Mouse (Mus musculus) T-helper 2 cell (primary cell): ENCODE measurements around the gene Shank2.

ENCODE experiments used
- in situ Hi-C: fragments of 300-600 bp; cut with MboI, MseI; formaldehyde crosslinking; loops from one replicate; pipeline ENCODE4 v1.15.1; 2025; ENCODE audit warnings: high pct_unique_total_duplicates

The Shank2 gene

DNA sequence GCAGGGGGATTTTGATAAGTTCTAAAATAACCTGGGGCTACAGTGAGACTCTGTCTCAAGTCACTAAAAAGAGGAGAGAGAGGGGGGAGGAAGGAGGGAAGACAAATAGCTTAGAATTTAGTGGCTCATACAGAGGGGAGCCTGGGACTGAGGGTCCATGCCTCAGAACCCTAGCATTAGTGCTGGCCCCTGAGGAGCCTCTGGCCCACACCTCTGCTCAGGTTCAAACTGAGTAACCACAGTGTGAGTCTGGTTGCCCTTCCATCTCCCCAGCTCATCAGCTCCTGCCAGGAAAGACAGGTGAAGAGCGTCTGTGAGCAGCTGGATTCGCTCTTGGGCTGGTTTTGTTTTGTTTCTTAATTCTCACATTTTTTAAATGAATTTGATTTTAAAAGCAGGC, 415.5 kb downstream of the Shank2 start:
- in situ Hi-C loops, result no loop called here

DNA sequence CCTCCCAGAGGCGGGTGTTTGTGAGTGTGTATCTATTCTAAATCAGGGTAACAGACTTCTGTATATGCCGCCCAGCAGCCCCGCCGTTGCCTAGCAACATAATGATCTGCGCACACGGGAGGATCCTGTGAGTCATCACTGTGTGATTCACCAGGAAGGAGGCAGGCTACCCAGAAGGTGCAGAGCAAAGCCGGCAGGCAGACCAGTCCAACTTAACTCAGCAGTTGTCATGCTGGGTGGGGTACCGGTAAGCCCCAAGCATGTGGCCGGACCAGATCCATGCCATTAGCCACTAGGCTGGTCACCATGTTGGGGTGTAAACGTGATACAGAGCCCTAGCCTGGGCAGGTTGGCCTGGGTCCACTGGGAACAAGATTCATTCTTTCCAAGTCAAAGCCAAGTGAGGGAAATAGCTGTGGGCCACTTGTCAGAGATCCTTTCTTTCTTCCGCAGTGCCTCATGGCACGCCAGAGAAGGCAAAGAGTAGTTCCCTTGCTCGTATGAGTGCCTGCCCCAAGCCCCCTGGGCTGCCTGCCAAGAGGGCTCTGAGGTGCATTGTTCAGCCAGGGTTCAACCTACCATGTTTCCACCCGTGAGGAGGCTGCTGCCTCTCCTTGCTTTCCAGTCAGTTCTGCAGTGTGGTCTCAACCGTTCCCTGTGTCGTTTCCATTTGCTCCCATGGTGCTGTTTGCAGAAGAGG, 416.1 kb downstream of the Shank2 start:
- in situ Hi-C loops, result no loop called here

DNA sequence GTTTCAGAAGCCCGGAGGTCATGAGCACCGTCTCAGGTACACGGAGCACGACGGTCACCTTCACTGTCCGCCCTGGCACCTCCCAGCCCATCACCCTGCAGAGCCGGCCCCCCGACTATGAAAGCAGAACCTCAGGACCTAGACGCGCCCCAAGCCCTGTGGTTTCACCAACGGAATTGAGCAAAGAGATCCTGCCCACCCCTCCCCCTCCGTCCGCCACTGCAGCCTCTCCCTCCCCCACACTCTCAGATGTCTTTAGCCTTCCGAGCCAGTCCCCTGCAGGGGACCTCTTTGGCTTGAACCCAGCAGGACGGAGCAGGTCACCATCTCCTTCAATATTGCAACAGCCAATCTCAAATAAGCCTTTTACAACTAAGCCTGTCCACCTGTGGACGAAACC, 418.8 kb downstream of the Shank2 start:
- in situ Hi-C loops, result no loop called here

DNA sequence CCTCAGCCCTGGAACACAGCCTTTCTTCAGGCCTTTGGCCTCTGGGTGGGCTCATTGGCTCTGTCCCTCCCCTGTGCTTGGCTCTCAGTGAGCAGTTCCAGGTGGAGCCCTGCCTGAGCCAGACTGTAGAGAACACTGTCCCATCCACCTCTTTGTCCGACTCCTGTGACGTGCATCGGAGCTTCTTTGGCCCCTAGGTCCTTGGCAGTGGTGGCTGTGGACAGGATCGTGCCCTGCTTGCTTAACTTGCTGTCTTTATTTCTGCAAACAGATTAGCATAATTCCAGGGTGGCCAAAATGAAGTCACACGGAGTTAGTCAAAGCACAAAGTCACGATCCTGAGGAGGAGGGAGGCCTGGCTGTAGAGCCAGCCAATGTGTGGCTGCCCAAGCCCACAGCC, 419.8 kb downstream of the Shank2 start:
- in situ Hi-C loops, result no loop called here

DNA sequence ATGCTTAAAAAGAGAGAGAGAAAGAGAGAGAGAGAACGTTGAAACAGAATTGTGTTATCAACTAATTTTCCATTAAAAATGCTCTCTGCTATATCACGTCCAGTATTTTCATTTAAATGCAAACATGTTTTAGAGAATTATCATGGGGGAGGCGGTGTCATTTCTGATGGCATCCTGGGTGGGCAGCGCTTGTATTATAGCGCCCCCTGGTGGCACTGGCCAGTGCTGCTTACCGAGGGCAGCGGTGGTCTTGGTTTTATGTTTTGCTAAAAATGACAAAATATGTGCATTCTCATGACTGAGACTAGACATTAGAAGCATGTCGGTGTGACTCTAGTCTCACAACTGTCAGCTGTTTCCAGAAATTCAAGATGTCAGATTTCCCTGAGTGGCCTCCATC, 424.2 kb downstream of the Shank2 start:
- in situ Hi-C loops, result loop anchor here (5.0 kb wide), 2 partner anchors 209 to 334 kb away; no protein-coding TSS in a partner anchor

DNA sequence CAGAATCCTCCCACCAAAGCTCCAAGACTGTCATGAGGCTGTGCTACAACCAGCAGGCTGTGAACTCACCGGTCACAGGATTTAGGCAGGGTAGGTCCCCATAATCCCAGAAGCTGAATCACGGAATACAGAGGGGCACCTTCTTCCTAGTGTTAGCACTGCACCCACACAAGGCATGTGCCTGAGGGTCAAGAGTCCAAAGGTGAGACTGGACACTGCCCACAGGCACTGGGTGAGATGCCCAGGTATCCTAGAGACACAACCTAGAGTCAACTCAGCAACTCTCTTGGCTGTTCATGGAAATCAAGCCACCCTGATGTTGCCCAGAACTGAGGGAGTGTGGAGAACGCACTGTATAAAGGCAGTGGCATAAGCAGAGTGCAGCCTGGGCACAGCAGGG, 424.9 kb downstream of the Shank2 start:
- in situ Hi-C loops, result loop anchor here (5.0 kb wide), 2 partner anchors 209 to 334 kb away; no protein-coding TSS in a partner anchor

DNA sequence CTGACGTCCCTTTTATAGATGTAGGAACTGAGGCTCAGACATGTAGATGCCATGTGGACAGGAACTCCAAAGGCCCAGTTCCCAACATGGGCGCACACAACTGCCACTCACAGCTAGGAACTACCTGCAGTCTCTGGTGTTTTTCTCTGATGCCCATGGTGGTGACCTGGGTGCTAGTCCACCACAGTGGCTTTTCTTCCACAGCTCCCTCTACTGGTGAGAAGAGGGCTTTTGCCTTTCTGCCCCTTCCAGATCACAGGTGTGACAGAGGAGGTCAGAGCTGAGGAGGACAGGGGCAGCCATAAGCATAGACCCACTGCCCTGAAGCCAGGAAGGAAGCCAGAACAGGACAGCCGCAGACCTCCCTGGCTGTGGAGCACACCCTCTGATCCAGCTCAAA, 425.7 kb downstream of the Shank2 start:
- in situ Hi-C loops, result loop anchor here (5.0 kb wide), 2 partner anchors 210 to 335 kb away; no protein-coding TSS in a partner anchor

DNA sequence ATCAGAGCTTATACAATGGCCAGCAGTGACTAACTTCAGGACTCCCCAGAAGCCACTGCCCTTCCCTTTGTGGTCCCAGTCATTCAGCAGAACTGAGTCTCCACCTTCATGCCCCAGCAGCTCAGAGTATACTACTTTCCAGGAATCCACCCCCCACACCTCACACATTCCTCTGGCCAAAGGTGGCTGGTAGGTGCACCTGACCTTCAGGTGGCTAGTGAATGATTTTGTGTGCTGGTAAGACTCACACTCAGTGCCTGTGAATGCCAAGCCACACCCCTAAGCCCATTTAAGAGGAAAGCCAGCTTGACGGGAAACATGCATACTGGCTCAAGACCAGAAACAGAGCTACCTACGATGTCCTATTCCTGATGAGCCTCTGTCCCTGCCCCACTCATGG, 431.2 kb downstream of the Shank2 start:
- in situ Hi-C loops, result no loop called here

DNA sequence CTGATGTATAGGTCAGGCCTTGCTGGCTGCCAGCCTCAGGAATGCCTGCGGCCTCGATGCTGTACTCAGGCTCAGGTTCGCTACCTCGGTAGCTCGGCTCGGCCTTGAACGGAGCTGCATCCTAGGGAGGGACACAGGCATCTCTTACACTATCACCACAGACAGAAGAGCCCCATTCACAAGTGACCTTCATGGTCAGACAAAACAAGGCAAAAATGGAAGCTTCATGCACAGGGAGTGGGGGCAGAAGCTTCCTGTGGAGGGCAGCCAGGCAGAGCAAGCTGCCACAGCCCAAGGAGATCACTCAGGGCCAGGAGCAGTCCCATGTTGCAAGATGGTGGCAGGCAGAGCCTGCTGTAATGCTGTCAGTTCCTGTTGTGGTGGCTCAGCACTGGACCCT, 437.1 kb downstream of the Shank2 start:
- in situ Hi-C loops, result no loop called here

DNA sequence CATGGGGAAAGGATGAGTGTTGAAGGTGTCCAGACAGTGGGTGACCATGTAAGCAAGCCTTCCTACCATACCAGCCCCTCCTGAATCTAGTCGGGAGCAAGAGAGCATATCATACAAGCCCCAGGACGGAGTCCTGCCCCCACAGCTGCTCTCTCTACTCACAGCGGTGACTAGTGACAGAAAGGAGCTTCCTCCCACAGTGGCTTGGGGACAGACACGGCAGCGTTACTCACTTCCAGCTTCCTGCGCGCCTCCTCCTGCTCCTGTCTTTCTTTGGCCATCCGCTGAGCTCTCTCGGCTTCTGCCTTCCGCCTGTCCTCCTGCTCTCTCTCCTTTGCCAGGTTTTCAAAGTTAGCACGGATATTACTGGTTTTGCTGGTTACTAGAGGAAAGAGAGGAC, 439.7 kb downstream of the Shank2 start:
- in situ Hi-C loops, result no loop called here

DNA sequence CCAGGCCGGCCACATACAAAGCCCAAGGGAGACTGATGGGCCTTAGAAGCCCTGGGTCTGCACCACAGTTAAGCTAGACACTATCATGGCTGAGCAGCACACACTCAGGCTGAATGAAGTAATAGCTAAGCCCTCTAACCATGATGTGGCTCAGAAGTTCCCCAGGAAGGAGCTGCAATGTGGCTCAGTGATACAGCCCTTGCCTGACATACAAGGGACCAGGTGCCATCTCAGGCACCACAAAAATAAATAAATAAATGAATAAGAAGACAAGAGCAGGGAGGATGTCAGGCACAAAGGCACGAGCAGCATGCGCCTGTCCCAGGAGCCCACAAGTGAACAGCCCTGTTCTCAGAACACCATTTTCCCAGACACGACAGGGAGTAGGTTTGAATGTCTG, 440.2 kb downstream of the Shank2 start:
- in situ Hi-C loops, result no loop called here

DNA sequence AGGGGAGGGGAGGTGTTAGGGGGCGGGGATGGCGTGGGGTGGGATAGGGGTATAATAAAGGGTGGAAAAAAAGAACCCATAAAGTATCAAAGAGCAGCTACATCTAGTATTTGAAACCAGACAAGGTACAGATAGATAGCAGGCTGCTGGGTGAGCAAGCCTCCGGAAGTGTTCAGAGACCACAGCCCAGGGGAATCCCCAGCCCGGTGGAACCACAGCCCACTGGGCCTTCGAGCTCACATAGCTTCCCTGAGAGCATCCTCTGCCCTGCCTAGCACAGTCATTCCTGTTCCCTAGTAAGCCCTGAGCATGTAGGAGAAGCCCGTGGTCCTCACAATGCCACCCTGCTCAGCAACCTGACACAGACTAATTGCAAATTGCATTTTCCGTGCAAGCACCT, 443.1 kb downstream of the Shank2 start:
- in situ Hi-C loops, result no loop called here

DNA sequence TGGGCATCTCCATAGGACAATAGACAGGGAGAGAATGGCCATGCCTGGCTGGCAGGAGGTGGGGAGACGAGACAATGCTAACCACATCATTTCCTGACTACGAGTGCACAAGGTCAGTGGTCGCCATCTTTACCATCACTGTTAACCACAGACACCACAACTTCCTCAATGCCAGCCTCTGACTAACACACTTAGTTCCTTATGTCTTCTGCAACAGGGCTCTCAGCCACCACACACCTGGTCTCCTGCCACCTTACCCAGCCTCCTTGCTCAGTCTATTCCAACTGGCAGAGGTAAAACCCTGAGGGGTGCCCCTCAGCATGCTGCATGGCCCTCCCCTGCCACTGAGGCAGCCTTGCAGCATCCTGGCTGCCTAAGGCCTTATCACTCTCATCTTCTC, 445.4 kb downstream of the Shank2 start:
- in situ Hi-C loops, result no loop called here

DNA sequence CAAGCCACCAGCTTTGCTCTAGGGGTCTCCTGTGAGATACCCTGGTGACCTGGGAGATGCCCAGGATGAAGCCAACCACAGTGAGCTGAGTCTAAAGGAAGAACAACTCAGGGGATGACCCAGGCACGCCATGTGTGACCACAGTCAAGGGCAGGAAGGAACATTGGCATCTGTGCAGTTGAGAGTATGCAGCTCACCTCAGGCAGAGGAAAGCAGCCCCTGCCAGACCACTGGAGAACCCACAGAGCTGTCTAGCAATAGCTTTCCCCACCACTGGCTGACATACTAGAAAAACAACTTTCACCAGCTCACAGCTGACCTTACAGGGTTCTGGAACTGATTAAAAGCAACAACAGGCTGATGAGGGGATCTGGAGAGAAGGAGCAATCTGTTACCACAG, 446.5 kb downstream of the Shank2 start:
- in situ Hi-C loops, result no loop called here

DNA sequence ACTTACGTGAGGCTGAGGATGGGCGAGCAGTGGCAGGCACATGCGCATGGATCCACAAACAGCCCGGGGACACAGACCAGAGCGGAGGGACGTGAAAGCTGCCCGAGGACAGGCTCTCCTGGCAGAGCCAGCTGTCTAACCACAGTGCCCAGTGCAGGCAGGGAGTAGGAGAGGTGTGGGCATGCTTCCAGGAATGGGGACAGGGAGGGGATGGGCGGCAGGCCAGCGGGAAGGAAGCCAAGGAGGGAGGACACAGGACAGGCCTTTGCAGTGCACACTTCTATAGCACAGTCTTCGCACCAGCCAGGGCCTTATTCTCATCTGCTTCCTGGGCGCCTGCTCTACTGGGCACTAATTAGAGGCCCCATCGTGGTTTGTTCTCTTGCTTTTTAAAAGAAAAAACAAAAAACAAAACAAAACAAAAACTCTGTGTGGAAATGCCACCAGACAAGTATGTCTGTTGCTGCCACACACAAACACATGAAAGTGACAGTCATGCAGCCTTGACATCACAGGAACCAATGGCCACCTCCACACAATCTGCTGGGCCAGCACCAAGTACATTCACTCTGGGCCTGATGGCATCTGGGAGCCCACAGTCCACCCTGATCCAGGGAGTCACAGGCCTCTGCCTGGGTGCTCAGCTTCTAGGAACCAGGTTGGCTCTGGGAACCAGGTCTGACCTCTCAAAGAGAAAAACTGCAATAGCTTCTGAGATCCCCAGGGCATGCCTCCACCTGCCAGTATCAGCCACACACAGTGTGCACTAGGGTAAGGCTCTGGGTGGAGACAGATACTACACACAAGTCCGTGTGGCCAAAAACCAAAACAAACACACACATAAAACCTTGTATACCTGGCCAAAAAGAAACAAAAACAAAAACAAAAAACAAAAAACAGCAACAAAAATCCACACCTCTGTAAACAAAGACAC, 448.2 kb downstream of the Shank2 start:
- in situ Hi-C loops, result no loop called here

DNA sequence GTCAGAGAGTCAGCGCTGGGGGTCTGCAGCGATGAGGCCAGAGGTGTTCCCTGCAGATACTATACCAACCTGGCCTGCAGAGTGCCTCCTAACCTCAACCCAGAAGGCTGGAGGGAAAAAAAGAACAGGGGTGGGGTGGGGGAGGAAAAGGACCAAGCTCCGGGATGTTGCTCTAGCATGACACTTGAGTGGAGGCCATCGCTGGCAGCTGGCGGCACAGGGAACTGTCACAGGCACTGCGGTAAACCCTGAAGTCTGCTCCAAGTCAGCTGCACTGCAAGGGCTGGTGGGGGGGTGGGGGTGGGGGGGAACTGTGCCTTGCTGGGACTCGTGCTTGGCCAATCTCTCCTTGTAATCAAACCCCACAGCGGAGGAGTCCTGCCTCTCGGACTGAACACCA, 448.9 kb downstream of the Shank2 start:
- in situ Hi-C loops, result no loop called here

DNA sequence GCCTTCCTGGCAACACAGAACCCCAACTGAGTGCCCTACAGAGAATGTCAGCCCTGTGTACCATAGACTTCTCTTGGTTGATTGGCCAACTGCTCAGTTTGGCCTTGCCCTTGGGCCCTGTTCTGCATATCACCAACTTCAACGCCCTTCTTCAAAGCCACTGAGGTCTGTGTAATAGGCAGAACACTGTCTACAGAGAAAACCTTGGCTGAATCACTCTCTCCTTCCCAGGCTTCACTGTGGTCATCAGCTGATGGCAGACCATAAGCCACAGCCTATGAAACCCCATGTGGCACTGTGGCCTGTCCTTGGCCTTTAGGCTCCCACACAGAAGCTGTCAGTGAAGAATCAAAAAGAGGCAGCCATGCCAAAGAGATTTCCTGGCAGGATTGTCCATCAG, 457.2 kb downstream of the Shank2 start:
- in situ Hi-C loops, result no loop called here

DNA sequence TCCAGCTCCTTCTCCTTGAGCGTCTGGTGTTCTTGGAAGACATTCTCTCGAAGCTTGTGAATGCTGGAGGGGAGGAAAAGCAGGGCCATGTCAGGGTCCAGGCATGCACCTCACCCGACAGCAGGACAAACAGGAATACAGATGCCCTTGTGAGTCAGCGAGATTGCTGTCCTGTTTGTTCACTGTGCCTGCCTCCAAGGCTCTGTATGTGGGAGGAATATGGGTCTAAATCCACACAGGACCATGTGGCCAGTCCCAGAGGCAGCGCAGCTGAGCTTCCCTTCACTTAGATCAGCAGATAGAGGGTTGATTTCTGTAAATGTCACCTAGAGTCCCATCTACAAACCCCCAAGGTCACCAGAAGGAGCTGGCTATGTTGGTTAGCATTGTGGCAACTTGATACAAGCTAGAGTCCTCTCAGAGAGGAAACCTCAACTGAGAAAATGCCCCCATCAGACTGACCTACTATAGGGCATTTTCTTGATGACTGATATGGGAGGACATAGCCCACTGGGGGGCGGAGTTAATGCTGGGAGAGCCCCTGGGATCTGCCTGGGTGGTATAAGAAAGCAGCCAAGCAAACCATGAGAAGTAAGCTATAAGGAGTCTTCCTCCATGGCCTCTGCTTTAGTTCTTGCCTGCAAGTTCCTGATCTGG, 459.6 kb downstream of the Shank2 start:
- in situ Hi-C loops, result no loop called here

DNA sequence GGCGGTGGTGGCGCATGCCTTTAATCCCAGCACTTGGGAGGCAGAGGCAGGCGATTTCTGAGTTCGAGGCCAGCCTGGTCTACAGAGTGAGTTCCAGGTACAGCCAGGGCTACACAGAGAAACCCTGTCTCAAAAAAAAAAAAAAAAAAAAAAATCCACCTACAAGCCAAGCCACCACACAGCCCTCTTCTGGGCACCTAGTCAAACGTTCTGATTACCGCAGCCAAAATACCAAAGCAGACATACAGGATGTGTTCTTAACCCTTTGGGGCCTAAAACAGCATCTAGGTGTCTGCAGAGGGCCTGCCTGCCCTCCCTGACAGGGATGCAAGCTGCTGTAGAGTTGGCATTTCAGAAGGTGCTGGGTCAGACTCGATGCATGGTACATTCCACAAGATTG, 460.8 kb downstream of the Shank2 start:
- in situ Hi-C loops, result no loop called here

DNA sequence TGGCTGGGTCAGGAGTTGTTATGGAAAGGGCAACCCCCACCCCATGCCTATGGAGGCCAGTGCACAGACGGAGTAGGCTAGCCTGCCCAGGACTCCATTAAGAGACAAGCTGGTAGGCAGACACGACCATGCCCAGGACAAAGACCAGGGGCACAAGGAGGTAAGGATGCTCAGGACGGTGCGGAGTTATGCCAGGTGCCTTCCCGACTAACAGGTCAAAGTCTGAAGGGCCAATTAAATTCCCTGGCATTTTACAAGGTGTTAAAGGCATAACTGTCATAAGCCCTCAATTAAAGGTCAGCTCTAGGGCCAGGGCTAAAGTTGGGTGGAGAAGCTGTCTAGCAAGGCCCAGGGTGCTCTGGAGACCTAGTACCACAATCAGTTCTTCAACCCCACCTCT, 467.0 kb downstream of the Shank2 start:
- in situ Hi-C loops, result no loop called here

DNA sequence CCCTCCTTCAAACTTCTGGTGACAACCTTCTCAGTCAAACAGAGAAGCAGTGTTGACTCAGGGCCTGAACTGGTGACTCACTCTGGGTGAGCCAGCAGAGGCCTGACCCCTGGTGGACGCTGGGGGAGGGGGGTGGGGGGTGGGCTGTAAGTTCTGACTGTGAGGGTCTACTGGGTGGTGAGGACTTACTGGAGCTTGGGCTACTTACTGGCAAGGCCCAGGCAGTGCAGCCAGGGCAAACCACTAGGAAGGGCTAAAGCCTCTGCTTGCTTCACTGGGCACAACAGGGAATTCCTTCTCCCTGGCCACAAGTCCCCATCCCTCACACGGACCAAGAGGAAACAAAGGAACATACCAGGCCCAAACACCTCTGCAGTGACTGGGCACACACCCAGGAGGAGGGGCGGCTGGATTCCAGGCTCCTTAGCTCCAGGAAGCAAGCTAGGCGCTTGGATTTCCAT, 467.5 kb downstream of the Shank2 start:
- in situ Hi-C loops, result no loop called here

DNA sequence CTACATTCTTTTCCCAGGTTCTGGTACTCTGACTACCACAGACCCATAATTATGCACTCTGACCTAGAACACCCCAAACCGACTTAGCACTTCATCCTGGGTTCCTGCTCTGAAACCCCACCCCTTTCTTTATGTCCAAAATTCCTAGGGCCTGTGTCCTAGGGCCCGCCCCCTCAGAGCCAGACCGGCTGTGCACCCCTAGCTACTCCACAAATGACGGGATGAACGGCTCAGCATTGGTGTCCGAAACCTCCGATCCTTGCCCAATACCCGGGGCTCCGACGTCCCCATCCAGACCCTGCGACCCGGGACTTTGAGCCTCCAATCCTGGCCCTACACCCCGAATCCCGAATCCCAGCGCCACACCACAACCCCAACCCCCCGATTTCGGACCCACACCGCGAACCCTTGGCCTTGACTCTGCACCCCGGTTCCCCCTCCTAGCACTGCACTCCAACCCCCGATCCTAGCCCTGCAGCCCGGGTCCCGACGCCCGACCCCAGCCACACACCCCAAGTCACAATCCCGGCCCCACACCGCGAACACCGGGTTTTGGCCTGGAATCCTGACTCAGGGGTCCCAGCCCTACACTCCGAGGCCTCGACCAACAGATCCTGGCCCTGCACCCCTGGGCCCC, 468.3 kb downstream of the Shank2 start:
- in situ Hi-C loops, result no loop called here
